Mouse (Mus musculus): Measurements from ENCODE around the gene Foxp1.

DNA sequence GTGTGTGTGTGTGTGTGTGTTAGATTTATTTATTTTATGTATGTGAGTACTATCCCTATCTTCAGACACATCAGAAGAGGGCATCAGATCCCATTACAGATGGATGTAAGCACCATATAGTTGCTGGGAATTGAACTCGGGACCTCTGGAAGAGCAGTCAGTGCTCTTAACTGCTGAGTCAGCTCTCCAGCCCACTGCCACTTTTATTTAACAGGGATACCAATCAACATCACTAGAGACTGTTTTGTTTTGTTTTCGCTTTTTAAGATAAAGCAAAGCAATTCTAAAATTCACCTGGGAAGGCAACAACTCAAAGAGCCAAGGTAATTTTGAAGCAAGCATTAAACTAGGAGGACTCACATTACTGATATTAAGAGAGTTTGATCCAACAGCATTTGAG, 23.9 kb upstream of the Foxp1 start:
- no peak for TF ChIP-seq CTCF (IDR thresholded peaks at IDR 0.05; ENCODE audit: borderline replicate concordance, control insufficient read depth, extremely low read depth, insufficient read depth, low read length, poor library complexity)
- TF ChIP-seq POLR2A (IDR thresholded peaks at IDR 0.05; ENCODE audit: control insufficient read depth, extremely low read depth, insufficient read depth, low read length, poor library complexity), result no peak
